Mouse (Mus musculus) liver, postnatal 0 days (tissue): ENCODE results near the gene Blm. TPM values are rescaled to one million over a fixed set of nuclear protein-coding genes. Genes with fewer than 3 reads are reported as not detected.

ENCODE experiments used
- ATAC-seq: fragments of 200-750 bp; cut with Nextera tagmentation; 2 replicates; pipeline ENCODE4 v1.8.0; 2017; ENCODE audit warnings: mild to moderate bottlenecking, moderate library complexity
- DNase-seq: peaks from one replicate; pipeline ENCODE4 v3.0.0-alpha.2; 2016
- H3K27ac ChIP-seq: fragments of 300-500 bp; sonication (generic); 2 replicates; pipeline ENCODE4 v1.5.1; 2014; ENCODE audit warnings: antibody characterized with exemption, moderate library complexity, mild to moderate bottlenecking, low read depth
- H3K27me3 ChIP-seq: fragments of 300-500 bp; sonication (generic); 2 replicates; pipeline ENCODE4 v1.6.1; 2014; ENCODE audit warnings: low read length, control low read depth, mixed read lengths; ENCODE audit not compliant: insufficient read depth
- H3K36me3 ChIP-seq: fragments of 300-500 bp; sonication (generic); replicated peaks from 2 replicates; pipeline ENCODE4 v1.6.1; 2014; ENCODE audit warnings: mild to moderate bottlenecking, control low read depth, low read length, moderate library complexity, mixed read lengths; ENCODE audit not compliant: insufficient read depth
- H3K4me1 ChIP-seq: fragments of 300-500 bp; sonication (generic); 2 replicates; pipeline ENCODE4 v1.6.1; 2014; ENCODE audit warnings: antibody characterized with exemption, mild to moderate bottlenecking, control low read depth; ENCODE audit not compliant: insufficient read depth
- H3K4me2 ChIP-seq: fragments of 300-500 bp; sonication (generic); 2 replicates; pipeline ENCODE4 v1.6.1; 2014; ENCODE audit warnings: low read depth, mild to moderate bottlenecking, low read length, moderate library complexity, mixed read lengths
- H3K4me3 ChIP-seq: fragments of 300-500 bp; sonication (generic); 2 replicates; pipeline ENCODE4 v1.5.1; 2014; ENCODE audit warnings: low read depth, low read length
- H3K9ac ChIP-seq: fragments of 300-500 bp; sonication (generic); replicated peaks from 2 replicates; pipeline ENCODE4 v1.6.1; 2014; ENCODE audit warnings: mild to moderate bottlenecking, moderate library complexity
- H3K9me3 ChIP-seq: fragments of 300-500 bp; sonication (generic); 2 replicates; pipeline ENCODE4 v1.6.1; 2016; ENCODE audit warnings: mild to moderate bottlenecking, control low read depth, low read length, mixed read lengths
- CTCF ChIP-seq: sonication (generic); IDR thresholded peaks from 2 replicates; pipeline ENCODE4 v1.5.1; 2016; ENCODE audit warnings: antibody characterized with exemption, low read depth
- EP300 ChIP-seq: IDR thresholded peaks from 2 replicates; pipeline ENCODE4 v1.6.1; 2016; ENCODE audit warnings: antibody characterized with exemption, low read depth, mild to moderate bottlenecking
- WGBS: fragments of 180-500 bp; shearing (Covaris S2); extraction: QIAGEN DNeasy Blood & Tissue Kit; methylation state at CpG from one replicate; pipeline ENCODE4 v1.1.7; 2014; ENCODE audit not compliant: insufficient replicate concordance; 5-methylcytosine and 5-hydroxymethylcytosine counted together
- polyA plus RNA-seq: library from polyadenylated mRNA; unstranded; fragments of >200 nt; fragmentation: Nextera tagmentation; extraction: Ambion mirVana; gene quantifications from 2 replicates; pipeline ENCODE4 v1.2.1, GENCODE M21; 2015

Blm gene
- polyA plus RNA-seq, 1 experiment from 2014 or later, result 11.8 TPM

DNA sequence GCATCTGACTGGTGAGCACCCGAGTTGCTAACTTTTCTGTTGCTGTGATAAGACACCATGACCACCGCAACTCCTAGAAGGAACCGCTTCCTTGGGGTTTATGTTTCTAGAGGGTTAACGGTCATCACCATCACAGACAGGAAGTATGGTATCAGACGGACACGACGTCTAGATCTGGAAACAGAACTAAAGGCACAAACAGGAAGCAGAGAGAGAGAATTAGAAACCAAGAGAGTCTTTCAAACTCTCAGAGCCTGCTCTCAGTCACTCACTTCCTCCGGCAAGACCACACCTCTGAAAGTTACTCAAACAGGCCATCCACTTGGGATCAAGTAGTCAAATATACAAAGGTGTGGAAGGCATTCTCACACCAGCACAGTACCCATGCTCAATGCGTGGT, 40.8 kb upstream of the Blm start:
- no peaks in the 10 kb centered on the region for H3K36me3 ChIP-seq
- ATAC-seq (no peak), DNase-seq (no peak)
- H3K27me3 ChIP-seq, result 0 out of 2 replicates have a peak, but pooled peaks cover 3% of the 10 kb centered on the region
- H3K4me3 ChIP-seq, result no peak overlapping the region
- H3K9ac ChIP-seq, result no peak overlapping the region
- H3K4me1 ChIP-seq, result peaks cover 6% of the 10 kb centered on the region; the same call in 1 of the 2 replicates
- H3K27ac ChIP-seq, result 0 out of 2 replicates have a peak overlapping the region, but pooled peaks have one; percentile 18
- no peaks in the 10 kb centered on the region for H3K9me3 ChIP-seq
- no peak overlapping the region for H3K4me2 ChIP-seq
- TF ChIP-seq CTCF (no peak), EP300 (no peak)
- WGBS, result 25% methylated on average over 9 of the region's 9 CpGs

GRCm38 (mm10) chr7:80573076-80573475, 38.2 kb upstream of the Blm start:
- no peak for DNase-seq
- TF ChIP-seq CTCF (no peak), EP300 (no peak)
- no peak overlapping the region for H3K4me2 ChIP-seq
- 0 out of 2 replicates have a peak, but pooled peaks cover 3% of the 10 kb centered on the region for H3K27me3 ChIP-seq
- H3K27ac ChIP-seq, result no peak overlapping the region
- H3K9ac ChIP-seq, result no peak overlapping the region
- no peak overlapping the region for H3K4me3 ChIP-seq
- 0 out of 2 replicates have a peak, but pooled peaks cover 6% of the 10 kb centered on the region for H3K4me1 ChIP-seq
- ATAC-seq, result no peak
- no peaks in the 10 kb centered on the region for H3K9me3 ChIP-seq
- no peaks in the 10 kb centered on the region for H3K36me3 ChIP-seq
- 64% methylated on average over 3 of the region's 3 CpGs for WGBS

DNA sequence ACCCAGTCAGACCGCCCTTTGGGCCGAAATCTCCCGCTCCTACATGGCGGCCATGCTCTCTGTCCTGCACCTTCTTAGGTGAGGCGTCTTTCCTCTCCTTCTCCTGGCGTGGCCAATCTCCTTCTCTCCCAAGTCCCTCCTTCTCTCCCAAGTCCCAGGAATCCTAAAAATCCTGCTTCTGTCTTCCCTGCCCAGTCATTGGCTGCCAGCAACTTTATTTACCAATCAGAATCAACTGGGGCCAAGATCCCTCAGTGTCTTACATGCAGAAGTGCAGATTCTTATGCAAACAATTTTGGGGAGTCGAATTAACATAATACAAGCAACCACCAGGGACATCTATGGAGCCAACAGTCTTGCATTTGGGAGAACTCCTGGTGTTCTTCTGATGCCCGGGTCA, 33.1 kb upstream of the Blm start:
- Histone ChIP-seq H3K4me3 (no peak overlapping the region), H3K4me2 (no peak overlapping the region), H3K27ac (no peak overlapping the region), H3K36me3 (no peaks in the 10 kb centered on the region), H3K9me3 (no peaks in the 10 kb centered on the region), H3K4me1 (no peaks in the 10 kb centered on the region), H3K27me3 (no peaks in the 10 kb centered on the region), H3K9ac (no peak overlapping the region)
- DNase-seq, result no peak
- 88% methylated on average over 8 of the region's 8 CpGs for WGBS
- no peak for ATAC-seq
- TF ChIP-seq EP300, result no peak
- TF ChIP-seq CTCF, result no peak

DNA sequence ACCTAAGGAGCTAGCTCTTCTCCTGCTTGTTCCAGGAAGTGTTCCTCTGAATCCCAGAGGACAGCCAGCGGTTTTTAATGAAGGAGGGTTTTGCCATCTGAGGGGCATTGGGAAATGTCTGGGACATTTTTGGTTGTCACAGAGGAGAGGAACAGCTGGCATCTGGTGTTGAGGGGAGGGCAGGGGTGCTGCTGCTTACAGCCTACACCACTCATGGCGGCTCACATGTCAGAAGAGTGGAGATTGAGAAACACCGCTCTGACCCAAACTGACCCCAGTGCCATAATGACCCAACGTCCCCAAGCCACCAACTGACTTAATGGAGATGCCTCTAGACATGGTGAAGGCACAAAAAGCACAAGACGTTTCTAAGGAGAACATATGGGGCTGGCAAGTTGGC, 27.0 kb upstream of the Blm start:
- H3K9ac ChIP-seq, result no peak overlapping the region
- no peaks in the 10 kb centered on the region for H3K9me3 ChIP-seq
- no peak overlapping the region for H3K4me3 ChIP-seq
- no peak for TF ChIP-seq CTCF
- no peak for TF ChIP-seq EP300
- no peak for DNase-seq
- no peaks in the 10 kb centered on the region for H3K36me3 ChIP-seq
- no peaks in the 10 kb centered on the region for H3K27me3 ChIP-seq
- no peak overlapping the region for H3K27ac ChIP-seq
- 73% methylated on average over 5 of the region's 5 CpGs for WGBS
- no peaks in the 10 kb centered on the region for H3K4me1 ChIP-seq
- no peak for ATAC-seq
- no peak overlapping the region for H3K4me2 ChIP-seq

DNA sequence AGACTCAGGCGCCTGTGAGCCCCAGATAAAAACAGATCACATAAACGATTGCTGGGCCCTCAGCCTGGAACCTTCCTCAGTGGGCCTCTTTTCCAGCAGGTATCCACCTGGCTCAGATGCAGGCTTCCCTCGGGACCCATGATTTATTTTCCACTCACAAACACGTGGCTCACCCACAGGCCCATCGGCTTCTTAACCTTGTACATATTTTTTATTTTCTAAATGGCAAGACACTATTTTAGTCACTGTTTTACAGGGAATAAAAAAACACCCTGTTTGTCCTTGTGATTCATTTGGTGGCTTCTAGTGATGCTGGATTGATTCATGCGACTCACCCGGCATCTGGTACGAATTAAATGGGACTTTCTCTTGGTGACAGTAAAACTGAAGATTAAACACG, 26.4 kb upstream of the Blm start:
- 75% methylated on average over 9 of the region's 9 CpGs for WGBS
- Histone ChIP-seq H3K27ac (no peak overlapping the region), H3K36me3 (no peaks in the 10 kb centered on the region), H3K4me2 (no peak overlapping the region), H3K4me3 (no peak overlapping the region), H3K9me3 (no peaks in the 10 kb centered on the region), H3K27me3 (no peaks in the 10 kb centered on the region), H3K9ac (no peak overlapping the region), H3K4me1 (no peaks in the 10 kb centered on the region)
- no peak for TF ChIP-seq EP300
- no peak for TF ChIP-seq CTCF
- ATAC-seq, result no peak
- DNase-seq, result no peak

DNA sequence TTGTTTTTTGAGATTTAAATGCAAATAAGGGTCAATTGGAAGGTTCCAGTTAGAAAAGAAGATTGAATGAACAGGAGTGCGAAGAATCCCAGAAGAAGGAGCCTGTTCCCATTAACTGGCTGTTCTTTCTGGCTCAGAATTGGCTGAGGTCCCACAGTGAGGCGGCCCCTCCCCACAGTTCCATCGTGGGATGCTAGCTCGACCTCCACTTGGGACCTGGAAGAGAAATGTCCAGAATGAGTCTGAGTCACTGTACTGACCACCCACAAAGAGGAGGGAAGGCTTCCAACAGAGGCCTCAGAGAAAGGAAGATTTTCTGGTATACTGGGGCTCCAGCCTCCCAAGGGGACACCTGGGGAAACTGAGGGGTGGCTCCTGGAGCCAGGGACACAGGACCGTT, 23.7 kb upstream of the Blm start:
- no peak overlapping the region for H3K4me3 ChIP-seq
- H3K4me1 ChIP-seq, result no peaks in the 10 kb centered on the region
- H3K9me3 ChIP-seq, result no peaks in the 10 kb centered on the region
- H3K27me3 ChIP-seq, result no peaks in the 10 kb centered on the region
- no peak overlapping the region for H3K4me2 ChIP-seq
- TF ChIP-seq EP300, result no peak
- TF ChIP-seq CTCF, result no peak
- ATAC-seq, result no peak
- no peak overlapping the region for H3K9ac ChIP-seq
- no peak for DNase-seq
- H3K36me3 ChIP-seq, result no peaks in the 10 kb centered on the region
- WGBS, result 68% methylated on average over 5 of the region's 5 CpGs
- H3K27ac ChIP-seq, result no peak overlapping the region

DNA sequence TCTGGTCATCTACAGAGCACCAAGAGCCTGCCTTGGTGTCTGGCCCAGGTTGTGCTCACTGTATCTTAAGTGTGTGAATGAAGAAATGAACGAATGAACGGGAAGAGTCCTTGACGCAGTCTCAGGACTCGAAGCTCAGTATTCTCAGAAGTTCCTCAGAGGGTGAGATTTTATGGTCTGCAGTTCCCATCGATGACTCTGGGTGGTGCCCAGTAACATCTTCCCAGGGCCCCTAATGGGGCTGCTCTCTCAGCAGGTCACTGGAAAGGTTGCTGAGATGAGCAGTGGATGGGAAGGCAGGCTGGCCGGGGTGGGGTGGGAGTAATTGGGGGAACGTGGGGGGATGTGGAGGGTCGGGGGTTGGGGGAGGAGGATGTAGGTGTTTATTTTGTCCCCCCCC, 23.2 kb upstream of the Blm start:
- Histone ChIP-seq H3K27me3 (no peaks in the 10 kb centered on the region), H3K36me3 (no peaks in the 10 kb centered on the region), H3K9me3 (no peaks in the 10 kb centered on the region), H3K4me1 (no peaks in the 10 kb centered on the region), H3K27ac (no peak overlapping the region), H3K4me2 (no peak overlapping the region), H3K4me3 (no peak overlapping the region), H3K9ac (no peak overlapping the region)
- ATAC-seq, result no peak; the same call in 1 of the 2 replicates
- no peak for DNase-seq
- WGBS, result 42% methylated on average over 8 of the region's 8 CpGs
- TF ChIP-seq EP300, result no peak
- peak; percentile 40 for TF ChIP-seq CTCF
